Mouse (Mus musculus) ES-Bruce4 (cell line): ENCODE results near the gene Plscr5.

ENCODE experiments used
- CTCF ChIP-seq: IDR thresholded peaks from one replicate; pipeline ENCODE4 v1.8.1; 2011; ENCODE audit warnings: low read depth, low read length
- EP300 ChIP-seq: IDR thresholded peaks from 2 replicates; pipeline ENCODE4 v1.6.1; 2011; ENCODE audit warnings: low read depth, low read length; ENCODE audit not compliant: insufficient read depth
- POLR2A ChIP-seq: IDR thresholded peaks from one replicate; pipeline ENCODE4 v1.8.1; 2011; ENCODE audit warnings: low read length; ENCODE audit not compliant: insufficient read depth

- TF ChIP-seq CTCF, result no peak
- TF ChIP-seq POLR2A, result no peak
- TF ChIP-seq EP300, result no peak
Measured at GRCm38 (mm10) chr9:92191295-92191694, 1.4 kb upstream of the Plscr5 start.
